Mouse (Mus musculus) liver, embryonic 11.5 days (tissue): ENCODE measurements around the gene Rfx8. TPM values are rescaled to one million over a fixed set of nuclear protein-coding genes. Genes with fewer than 3 reads are reported as not detected.
A peak's percentile ranks its signal among the peaks of the same experiment; 100 is the strongest.

ENCODE experiments used
- ATAC-seq: fragments of 200-750 bp; cut with Nextera tagmentation; replicated peaks from 2 replicates; pipeline ENCODE4 v1.8.0; 2017; ENCODE audit warnings: moderate number of reproducible peaks, mild to moderate bottlenecking, moderate TSS enrichment, moderate library complexity; ENCODE audit not compliant: low FRiP score
- DNase-seq: peaks from one replicate; pipeline ENCODE4 v3.0.0-alpha.2; 2017; ENCODE audit warnings: low spot score
- H3K27ac ChIP-seq: fragments of 300-500 bp; sonication (generic); 2 replicates; pipeline ENCODE4 v1.5.1; 2014; ENCODE audit warnings: mild to moderate bottlenecking, low read depth, low read length, control low read depth
- H3K27me3 ChIP-seq: fragments of 300-500 bp; sonication (generic); replicated peaks from 2 replicates; pipeline ENCODE4 v1.6.1; 2014; ENCODE audit warnings: low read length, mixed read lengths; ENCODE audit not compliant: control insufficient read depth, insufficient read depth
- H3K36me3 ChIP-seq: fragments of 300-500 bp; sonication (generic); 2 replicates; pipeline ENCODE4 v1.6.1; 2014; ENCODE audit warnings: mild to moderate bottlenecking, low read length, moderate library complexity, mixed read lengths; ENCODE audit not compliant: control insufficient read depth, insufficient read depth
- H3K4me1 ChIP-seq: fragments of 300-500 bp; sonication (generic); replicated peaks from 2 replicates; pipeline ENCODE4 v1.6.1; 2014; ENCODE audit warnings: low read length, mixed read lengths; ENCODE audit not compliant: control insufficient read depth, insufficient read depth
- H3K4me2 ChIP-seq: fragments of 300-500 bp; sonication (generic); 2 replicates; pipeline ENCODE4 v1.6.1; 2014; ENCODE audit warnings: mild to moderate bottlenecking, control low read depth, moderate library complexity
- H3K4me3 ChIP-seq: fragments of 300-500 bp; sonication (generic); 2 replicates; pipeline ENCODE4 v1.5.1; 2014; ENCODE audit warnings: low read depth, low read length, control low read depth
- H3K9ac ChIP-seq: fragments of 300-500 bp; sonication (generic); 2 replicates; pipeline ENCODE4 v1.6.1; 2014; ENCODE audit warnings: low read depth, low read length, control low read depth
- H3K9me3 ChIP-seq: fragments of 300-500 bp; sonication (generic); 2 replicates; pipeline ENCODE4 v1.6.1; 2016; ENCODE audit warnings: low read length, inconsistent platforms, mixed read lengths; ENCODE audit not compliant: control insufficient read depth
- WGBS: fragments of 180-500 bp; shearing (Covaris S2); extraction: QIAGEN DNeasy Blood & Tissue Kit; methylation state at CpG from one replicate; pipeline ENCODE4 v1.1.7; 2014; 5-methylcytosine and 5-hydroxymethylcytosine counted together
- polyA plus RNA-seq: library from polyadenylated mRNA; unstranded; fragments of >200 nt; fragmentation: Nextera tagmentation; extraction: Ambion mirVana; gene quantifications from 2 replicates; pipeline ENCODE4 v1.2.1, GENCODE M21; 2014

Rfx8 gene
- polyA plus RNA-seq, 1 experiment from 2014 or later = 0.53 TPM

DNA sequence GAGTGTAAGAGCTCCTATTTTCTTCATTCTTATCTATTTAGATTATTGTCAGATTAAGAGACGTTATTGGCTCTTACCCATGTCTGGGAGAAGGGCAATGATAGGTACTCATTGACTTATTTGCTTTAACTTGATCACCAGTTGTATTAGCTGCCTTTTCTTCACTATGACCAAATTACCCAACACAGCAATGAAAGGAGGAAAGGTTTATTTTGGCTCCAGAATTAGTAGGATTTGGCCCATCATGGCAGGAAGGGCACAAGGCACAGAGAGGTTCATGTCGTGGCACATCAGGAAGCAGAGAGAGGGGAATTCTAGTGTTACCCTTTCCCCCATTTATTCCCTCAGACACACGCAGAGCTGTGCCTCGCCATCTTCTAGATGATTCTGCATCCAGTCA is 67.8 kb downstream of the Rfx8 start:
- no peaks in the 10 kb centered on the region for H3K9me3 ChIP-seq
- no peak overlapping the region for H3K4me2 ChIP-seq
- ATAC-seq (no peak), DNase-seq (no peak)
- 77% methylated on average over 4 of the region's 4 CpGs for WGBS
- H3K27me3 ChIP-seq = peaks cover 46% of the 10 kb centered on the region
- no peaks in the 10 kb centered on the region for H3K4me1 ChIP-seq
- no peaks in the 10 kb centered on the region for H3K36me3 ChIP-seq
- no peak overlapping the region for H3K4me3 ChIP-seq
- no peak overlapping the region for H3K27ac ChIP-seq
- H3K9ac ChIP-seq = no peak overlapping the region

DNA sequence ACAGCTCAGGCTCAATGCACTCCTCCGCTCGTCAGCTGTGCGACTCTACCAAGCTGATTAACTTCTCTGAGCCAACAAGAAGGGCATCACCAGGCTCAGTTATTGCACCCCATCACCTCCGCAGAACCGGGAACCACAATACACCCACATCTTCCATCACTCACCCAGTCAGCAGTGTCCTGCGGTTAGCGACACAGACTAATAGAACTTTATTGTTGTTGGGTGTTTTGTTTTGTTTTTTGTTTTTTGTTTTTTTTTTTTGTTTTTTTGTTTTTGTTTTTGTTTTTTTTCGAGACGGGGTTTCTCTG is 69.6 kb downstream of the Rfx8 start, which contains the start of gene Creg2:
TSS of gene Creg2 (minus strand) at position 234 of the 308 bp plus-strand sequence.
- no peaks in the 10 kb centered on the region for H3K9me3 ChIP-seq
- H3K27me3 ChIP-seq = peaks cover 52% of the 10 kb centered on the region
- no peak within 1 kb of the TSS for H3K9ac ChIP-seq
- DNase-seq (no peak), ATAC-seq (no peak)
- H3K4me1 ChIP-seq = no peaks in the 10 kb centered on the region
- no peaks in the 10 kb centered on the region for H3K36me3 ChIP-seq
- H3K4me2 ChIP-seq = peak within 1 kb of the TSS; percentile 84
- H3K27ac ChIP-seq = no peak within 1 kb of the TSS
- WGBS = 38% methylated on average over 9 of the region's 9 CpGs
- H3K4me3 ChIP-seq = peak within 1 kb of the TSS; percentile 50

DNA sequence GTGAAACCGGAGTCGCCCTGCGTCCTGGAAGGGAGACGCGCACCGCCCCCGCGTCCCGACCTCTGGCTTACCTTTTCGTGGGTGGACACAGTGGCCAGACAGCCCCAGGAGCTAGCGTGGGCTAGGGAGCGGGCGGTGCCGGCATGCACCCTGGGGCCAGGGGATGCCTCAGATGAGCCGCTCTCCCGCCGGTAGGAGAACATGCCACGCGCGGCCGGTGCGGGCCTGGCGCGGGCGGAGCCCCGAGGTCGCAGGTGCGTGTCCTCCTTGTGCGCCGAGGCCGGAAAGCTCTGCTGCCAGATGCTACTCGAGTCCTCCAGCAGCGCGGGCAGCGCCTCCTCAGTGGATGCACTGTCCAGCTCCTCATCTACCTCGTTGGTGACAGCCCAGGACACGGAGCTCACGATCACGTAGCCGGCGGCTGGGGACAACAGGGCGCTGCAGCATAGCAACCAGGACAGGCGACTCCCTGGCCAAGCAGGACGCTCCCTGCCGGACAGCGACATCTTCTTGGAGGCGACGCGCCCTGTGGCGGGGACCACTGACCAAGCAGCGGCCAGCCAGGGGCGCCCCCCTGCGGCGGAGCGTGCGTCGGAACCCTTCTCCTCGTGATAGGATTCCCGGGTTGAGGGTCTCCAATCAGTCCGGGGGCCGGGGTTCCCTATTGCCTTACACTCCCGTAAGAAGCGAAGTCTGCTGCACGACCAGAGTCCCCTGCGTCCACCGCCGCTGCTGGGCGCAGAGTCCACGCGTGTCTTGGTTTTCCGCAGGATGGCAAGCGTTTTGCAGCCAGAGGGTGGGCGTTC is 70.2 kb downstream of the Rfx8 start:
- Histone ChIP-seq H3K27ac (no peak overlapping the region), H3K27me3 (peaks cover 52% of the 10 kb centered on the region), H3K9me3 (no peaks in the 10 kb centered on the region), H3K36me3 (no peaks in the 10 kb centered on the region), H3K4me3 (peak overlapping the region; percentile 50), H3K9ac (no peak overlapping the region), H3K4me2 (peak overlapping the region; percentile 84), H3K4me1 (no peaks in the 10 kb centered on the region)
- no peak for ATAC-seq
- 2% methylated on average over 73 of the region's 73 CpGs for WGBS
- peak; percentile 70 for DNase-seq

DNA sequence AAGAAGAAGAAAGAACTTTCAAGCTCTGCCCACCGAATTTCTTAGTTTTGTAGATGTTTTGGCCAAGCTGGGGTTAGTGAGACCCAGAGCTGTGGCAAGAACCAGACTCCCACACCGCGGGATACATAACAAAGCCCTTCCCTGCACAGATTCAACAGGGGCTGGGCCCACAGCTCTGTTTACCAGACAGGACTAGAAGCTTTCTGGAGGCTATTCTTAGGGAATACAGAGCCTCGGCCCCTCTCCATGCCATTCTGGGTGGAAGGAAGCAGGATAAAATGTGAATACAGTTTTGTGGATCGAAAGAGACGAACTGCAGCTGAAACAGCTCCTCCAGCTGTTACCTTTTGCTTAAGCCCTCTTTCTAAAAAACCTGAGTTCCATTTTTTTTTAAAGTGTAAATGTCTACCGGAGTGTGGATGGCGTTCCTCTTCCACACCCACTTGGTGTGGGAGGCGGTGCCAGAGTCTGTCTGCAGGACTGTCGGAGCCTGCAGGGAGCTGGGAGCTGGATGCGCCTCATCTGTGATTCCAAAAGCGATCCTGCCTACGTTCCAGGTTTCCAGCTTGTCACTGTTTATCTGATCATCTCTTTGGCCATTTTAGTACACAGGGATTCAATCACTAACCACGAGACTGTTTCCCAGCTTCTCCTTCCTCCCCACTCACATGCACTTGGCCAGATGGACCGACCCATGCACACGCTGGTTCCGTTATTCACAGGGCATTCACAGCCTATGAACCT is 70.9 kb downstream of the Rfx8 start:
- Histone ChIP-seq H3K4me2 (peak overlapping the region; percentile 84), H3K36me3 (no peaks in the 10 kb centered on the region), H3K27ac (no peak overlapping the region), H3K9me3 (no peaks in the 10 kb centered on the region), H3K27me3 (peaks cover 52% of the 10 kb centered on the region), H3K4me1 (no peaks in the 10 kb centered on the region), H3K4me3 (peak overlapping the region; percentile 50), H3K9ac (no peak overlapping the region)
- no peak for ATAC-seq
- 27% methylated on average over 17 of the region's 17 CpGs for WGBS
- DNase-seq = no peak

DNA sequence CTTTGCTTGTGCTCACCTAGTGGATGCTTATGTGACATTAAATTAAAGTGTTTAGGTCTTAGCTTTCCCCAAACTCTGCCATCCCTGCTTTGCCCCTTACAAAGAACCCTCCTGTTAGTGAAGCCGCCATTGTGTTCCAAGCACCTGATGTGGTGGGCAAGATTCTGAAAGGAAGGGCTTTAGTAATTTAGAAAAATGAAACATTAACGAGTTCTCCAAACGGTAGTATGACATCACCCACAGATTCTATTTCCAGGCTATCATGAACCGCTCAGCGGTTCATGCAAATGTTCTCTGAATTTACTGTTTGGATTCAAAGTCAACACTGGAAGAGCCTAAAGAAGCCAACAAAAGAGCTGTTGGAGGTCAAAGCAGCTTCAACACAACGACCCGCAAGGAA is 72.2 kb downstream of the Rfx8 start:
- no peak for ATAC-seq
- H3K27me3 ChIP-seq = peaks cover 52% of the 10 kb centered on the region
- WGBS = 83% methylated on average over 7 of the region's 7 CpGs
- H3K9me3 ChIP-seq = no peaks in the 10 kb centered on the region
- no peak overlapping the region for H3K27ac ChIP-seq
- H3K4me1 ChIP-seq = no peaks in the 10 kb centered on the region
- H3K36me3 ChIP-seq = no peaks in the 10 kb centered on the region
- no peak overlapping the region for H3K4me2 ChIP-seq
- DNase-seq = no peak
- no peak overlapping the region for H3K4me3 ChIP-seq
- no peak overlapping the region for H3K9ac ChIP-seq

DNA sequence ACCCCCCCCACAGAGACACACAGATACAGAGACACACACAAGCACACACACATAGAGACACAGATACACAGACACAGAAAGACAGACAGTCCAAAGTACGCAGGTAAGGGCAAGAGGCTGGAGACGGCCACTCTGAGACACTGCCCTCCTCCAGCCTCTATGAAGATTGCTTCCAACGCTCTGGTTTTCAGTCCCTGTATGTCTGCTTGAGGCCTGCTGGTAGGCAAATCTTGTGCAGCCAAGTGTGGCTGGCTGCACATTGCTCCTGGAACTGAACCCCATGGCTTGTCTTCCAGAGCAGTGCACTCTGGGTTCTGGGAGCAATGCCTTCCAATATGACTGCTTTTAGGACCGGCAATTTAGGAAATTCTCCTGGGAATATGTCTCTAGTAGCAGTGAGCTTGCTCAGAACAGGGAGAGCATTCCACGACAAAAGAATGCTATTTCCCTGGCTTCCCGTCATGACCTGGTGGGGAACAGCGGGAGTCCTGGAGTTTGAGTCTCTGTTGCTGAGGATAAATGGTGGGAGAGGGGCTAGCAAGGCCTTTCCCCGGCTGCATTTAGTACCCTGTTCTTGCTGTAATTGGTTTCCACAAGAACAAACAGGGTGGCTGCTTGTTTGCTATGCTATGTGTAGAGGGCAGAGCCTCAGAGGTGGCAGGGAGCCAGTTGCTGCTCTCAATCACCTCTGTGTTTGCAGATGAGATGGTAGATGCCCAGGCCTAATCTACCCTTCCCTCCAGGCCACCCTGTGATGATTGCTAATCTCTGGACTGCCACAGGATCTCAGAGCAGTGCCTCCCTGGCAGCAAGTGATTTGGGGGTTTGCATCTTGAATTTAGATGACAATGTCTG is 74.7 kb downstream of the Rfx8 start:
- DNase-seq = no peak
- 65% methylated on average over 8 of the region's 8 CpGs for WGBS

DNA sequence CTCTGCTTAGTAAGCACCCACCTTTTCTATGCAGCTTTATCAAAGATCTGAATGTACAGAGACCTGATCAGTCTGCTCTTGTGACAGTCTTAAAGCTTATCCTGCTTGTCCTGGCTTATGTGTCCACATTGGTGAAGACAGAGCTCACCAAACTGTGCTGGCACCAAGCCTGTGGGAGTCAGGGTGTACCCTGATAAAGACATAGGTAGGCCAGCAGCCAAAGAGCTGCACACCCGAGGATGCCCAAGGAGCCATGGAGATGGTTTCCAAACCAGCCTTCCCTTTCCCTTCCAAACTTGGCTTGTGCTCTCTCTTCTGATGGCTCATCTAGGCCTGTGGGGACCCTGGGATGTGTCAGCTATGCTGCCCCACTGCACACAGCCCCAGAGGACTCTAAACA is 76.5 kb downstream of the Rfx8 start:
- DNase-seq (no peak), ATAC-seq (no peak)
- Histone ChIP-seq H3K4me3 (no peak overlapping the region), H3K9me3 (no peaks in the 10 kb centered on the region), H3K36me3 (no peaks in the 10 kb centered on the region), H3K27ac (no peak overlapping the region), H3K27me3 (peaks cover 17% of the 10 kb centered on the region), H3K9ac (no peak overlapping the region), H3K4me2 (no peak overlapping the region), H3K4me1 (no peaks in the 10 kb centered on the region)
- WGBS = 70% methylated on average over 1 of the region's 1 CpGs

More for the DNA sequence above, 74.7 kb downstream of the Rfx8 start:
- Histone ChIP-seq H3K27ac (no peak overlapping the region), H3K9ac (no peak overlapping the region), H3K4me1 (no peaks in the 10 kb centered on the region), H3K4me3 (no peak overlapping the region), H3K4me2 (no peak overlapping the region), H3K9me3 (no peaks in the 10 kb centered on the region), H3K36me3 (no peaks in the 10 kb centered on the region), H3K27me3 (peaks cover 35% of the 10 kb centered on the region)
- no peak for ATAC-seq

DNA sequence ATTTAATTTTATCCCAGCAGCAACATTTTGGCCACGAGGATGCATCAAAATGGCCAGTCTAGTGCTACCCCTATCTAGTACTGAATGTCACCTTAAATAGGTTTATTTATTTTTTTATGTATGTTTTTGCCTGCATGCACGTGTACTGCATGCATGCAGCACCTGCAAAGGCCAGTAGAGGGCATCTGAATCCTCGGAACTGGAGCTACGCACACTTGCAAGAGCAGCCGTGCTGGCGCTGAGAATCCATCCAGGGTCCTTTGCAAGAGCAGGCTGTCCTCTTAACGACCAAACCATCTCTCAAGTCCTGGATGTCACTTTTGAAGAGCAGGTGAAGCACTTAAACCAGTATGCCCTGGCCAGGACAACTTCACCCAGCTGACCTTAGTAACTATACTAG is 79.1 kb downstream of the Rfx8 start:
- Histone ChIP-seq H3K4me2 (no peak overlapping the region), H3K36me3 (no peaks in the 10 kb centered on the region), H3K4me1 (no peaks in the 10 kb centered on the region), H3K9me3 (no peaks in the 10 kb centered on the region), H3K27ac (no peak overlapping the region), H3K4me3 (no peak overlapping the region), H3K9ac (no peak overlapping the region), H3K27me3 (no peaks in the 10 kb centered on the region)
- DNase-seq (no peak), ATAC-seq (no peak)
- 85% methylated on average over 7 of the region's 7 CpGs for WGBS
